Mouse (Mus musculus): ENCODE results near the gene Uhmk1.

DNA sequence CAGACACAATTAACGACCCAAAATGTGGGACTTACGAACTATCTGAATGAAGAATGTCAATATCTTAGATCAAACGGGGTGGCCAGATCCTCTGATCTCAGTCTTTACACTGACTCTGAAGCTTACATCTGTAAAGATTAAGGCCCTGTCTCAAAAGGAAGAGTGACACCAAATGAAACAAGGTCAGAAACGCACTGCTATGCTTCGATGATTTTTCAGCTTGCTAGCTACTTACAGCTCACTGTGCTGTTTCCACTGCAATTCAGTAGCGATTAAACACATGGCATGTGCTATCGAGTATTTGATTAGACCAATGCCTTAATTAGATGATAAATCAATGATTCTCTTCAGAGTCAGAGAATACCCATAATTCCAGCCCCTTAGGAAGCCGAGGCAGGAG lies 61.2 kb downstream of the Uhmk1 start:
- TF ChIP-seq CTCF (IDR thresholded peaks at IDR 0.05; ENCODE audit: extremely low read depth, insufficient read depth, insufficient read length, insufficient replicate concordance) (no peak), POLR2A (IDR thresholded peaks at IDR 0.05; ENCODE audit: low read depth, low read length) (no peak)

All from spleen, adult 2 months (tissue).